Mouse (Mus musculus) megakaryocyte, embryonic 14.5 days (primary cell): ENCODE measurements at regions not wholly inside any gene's neighbourhood (a gene's known extent, or its start where the extent isn't known, plus 50 kb on each side); places are given as distances from the start of the nearest gene placed in this dataset.

Experiments
- H3K27me3 ChIP-seq: replicated peaks from 2 replicates; pipeline ENCODE3; 2012; ENCODE audit warnings: inconsistent platforms
- H3K36me3 ChIP-seq: replicated peaks from 2 replicates; pipeline ENCODE3; 2012; ENCODE audit warnings: low read length, inconsistent platforms, mixed read lengths
- H3K4me1 ChIP-seq: 2 replicates; pipeline ENCODE4 v1.6.1; 2012; ENCODE audit warnings: inconsistent platforms
- H3K4me3 ChIP-seq: replicated peaks from 2 replicates; pipeline ENCODE3; 2012; ENCODE audit warnings: moderate library complexity, mild to moderate bottlenecking, inconsistent platforms
- H3K9me3 ChIP-seq: 2 replicates; pipeline ENCODE4 v1.6.1; 2012; ENCODE audit warnings: inconsistent platforms
- FLI1 ChIP-seq: IDR thresholded peaks from 2 replicates; pipeline ENCODE4 v1.6.1; 2012; ENCODE audit warnings: low read length, inconsistent platforms, mixed read lengths
- GATA1 ChIP-seq: IDR thresholded peaks from 3 replicates; pipeline ENCODE4 v1.6.1; 2012; ENCODE audit warnings: mixed read lengths, low read length, inconsistent platforms, borderline replicate concordance

DNA sequence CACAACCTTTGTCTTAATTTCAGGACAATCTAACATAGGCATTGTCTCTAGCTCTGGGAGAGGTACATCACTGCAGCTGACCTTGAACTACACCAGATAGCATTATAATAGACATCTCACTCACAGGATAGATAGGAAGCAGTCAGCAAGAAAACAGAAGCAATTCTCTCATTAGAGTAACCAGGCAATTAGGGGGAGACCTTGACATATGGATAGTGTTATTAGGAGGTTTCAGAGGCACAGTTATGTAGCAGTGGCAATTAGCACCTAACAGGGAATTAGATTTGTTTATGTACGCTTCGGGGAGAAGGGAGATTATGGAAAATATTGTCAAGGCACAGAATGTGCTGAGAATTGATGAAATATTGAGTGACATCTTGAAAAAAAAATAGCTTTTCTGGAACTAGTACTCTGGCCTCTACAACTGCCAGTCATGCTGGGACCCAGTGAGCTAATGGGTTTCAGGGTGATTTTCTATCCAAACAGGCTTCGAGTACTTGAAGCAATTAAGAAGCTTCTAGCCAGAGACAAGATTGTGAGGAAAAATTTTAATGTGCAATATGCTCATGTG, 216.8 kb upstream of the Aco1 start:
- no peaks in the 10 kb centered on the region for H3K36me3 ChIP-seq
- no peak for TF ChIP-seq FLI1
- no peak for TF ChIP-seq GATA1
- H3K27me3 ChIP-seq, result no peaks in the 10 kb centered on the region
- no peak overlapping the region for H3K4me3 ChIP-seq
- no peaks in the 10 kb centered on the region for H3K4me1 ChIP-seq
- H3K9me3 ChIP-seq, result no peaks in the 10 kb centered on the region

DNA sequence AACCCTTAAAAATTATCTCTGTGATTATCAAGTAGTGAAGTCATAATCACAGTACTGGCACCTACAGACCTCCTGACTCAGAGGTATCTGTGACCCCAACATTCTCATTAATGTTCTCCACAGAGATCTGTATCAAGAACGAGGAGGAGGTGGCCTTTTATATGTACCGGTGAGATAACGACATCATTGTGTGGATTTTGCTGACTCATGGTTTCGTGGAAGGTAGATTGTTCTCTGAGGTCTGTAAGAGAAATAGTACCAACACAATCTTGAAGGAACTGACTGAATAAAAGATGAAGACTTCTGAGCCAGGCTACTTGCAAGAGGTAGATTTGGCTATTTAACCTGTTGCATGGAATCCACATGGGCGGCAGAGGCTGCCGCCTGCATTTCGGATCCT, 216.3 kb upstream of the Aco1 start:
- no peaks in the 10 kb centered on the region for H3K4me1 ChIP-seq

DNA sequence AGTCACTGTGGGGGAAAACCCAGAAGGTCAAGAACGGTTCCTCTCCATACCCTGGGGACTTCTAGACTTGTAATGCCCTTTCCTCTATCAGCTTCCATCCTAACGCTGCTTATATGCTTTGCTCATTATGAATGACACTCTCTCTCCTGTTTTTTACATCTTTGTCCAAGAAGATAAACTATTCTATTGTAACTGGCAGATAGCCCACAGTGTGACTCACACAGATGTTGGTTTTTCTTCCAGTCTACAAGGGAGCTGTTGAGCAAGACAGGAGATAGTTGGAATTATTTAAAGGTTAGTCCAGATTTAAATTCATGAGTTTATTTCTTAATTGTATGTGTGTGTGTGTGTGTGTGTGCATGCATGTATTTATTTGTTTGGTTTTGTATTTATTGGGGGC, 214.4 kb upstream of the Aco1 start:
- TF ChIP-seq FLI1 (no peak), GATA1 (no peak)
- Histone ChIP-seq H3K4me1 (no peaks in the 10 kb centered on the region), H3K4me3 (no peak overlapping the region), H3K9me3 (no peaks in the 10 kb centered on the region), H3K36me3 (no peaks in the 10 kb centered on the region), H3K27me3 (no peaks in the 10 kb centered on the region)

More for the DNA sequence above, 216.3 kb upstream of the Aco1 start:
- no peaks in the 10 kb centered on the region for H3K27me3 ChIP-seq
- no peak overlapping the region for H3K4me3 ChIP-seq
- no peak for TF ChIP-seq FLI1
- no peak for TF ChIP-seq GATA1
- H3K9me3 ChIP-seq, result no peaks in the 10 kb centered on the region
- H3K36me3 ChIP-seq, result no peaks in the 10 kb centered on the region

DNA sequence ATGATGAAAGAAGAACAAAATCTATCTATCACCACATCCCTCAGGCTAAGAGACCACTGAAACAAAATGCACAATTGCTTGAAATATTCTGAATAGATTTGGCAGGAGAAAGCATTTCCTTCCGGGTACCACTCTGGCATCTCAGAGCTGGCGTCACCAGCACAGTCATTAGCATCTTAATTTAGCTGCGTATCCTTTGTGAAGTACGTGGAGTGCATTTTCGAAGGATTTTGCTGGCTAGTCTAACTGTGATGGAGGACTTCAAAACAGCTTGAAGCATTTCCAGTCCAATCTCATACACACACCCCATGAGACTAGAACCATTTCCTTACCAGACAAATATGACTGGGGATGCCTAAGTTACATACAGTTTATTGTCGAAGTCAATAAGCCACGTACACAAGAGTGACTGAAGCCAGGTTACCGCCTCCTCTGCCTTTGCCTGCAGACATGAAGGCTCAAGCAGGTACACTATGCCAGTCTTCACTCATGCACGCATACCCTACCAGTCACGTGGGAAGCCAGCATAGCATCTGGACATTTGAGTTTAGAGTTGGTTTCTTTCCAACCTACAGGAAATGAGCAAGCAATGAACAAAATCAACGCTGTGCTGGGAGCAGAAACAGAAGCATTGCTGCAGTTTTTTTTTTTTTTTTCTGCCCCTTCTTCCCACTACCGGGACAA, 208.7 kb upstream of the Aco1 start:
- H3K27me3 ChIP-seq, result no peaks in the 10 kb centered on the region
- no peak overlapping the region for H3K4me3 ChIP-seq
- H3K9me3 ChIP-seq, result peaks cover 3% of the 10 kb centered on the region; the same call in 1 of the 2 replicates
- H3K4me1 ChIP-seq, result no peaks in the 10 kb centered on the region
- TF ChIP-seq GATA1 (no peak), FLI1 (no peak)
- no peaks in the 10 kb centered on the region for H3K36me3 ChIP-seq

DNA sequence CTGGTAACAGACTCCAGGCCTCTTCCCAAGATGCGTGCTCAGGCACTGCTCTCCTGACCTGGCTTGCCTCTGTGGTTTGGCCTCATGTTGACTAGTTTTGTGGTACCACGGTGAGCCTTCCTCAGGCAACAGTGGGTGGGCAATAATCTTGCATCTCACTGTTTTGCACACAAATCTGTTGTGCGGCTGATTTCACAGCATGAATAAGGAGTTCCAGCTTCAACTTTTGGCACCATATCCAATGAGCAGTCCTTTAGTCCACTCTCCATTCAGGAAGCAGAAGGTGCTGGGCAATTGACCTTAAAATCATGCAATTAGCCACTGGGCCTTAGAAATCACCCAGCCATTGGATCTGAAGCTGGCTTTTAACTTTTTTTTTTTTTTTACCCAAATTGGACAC, 184.2 kb upstream of the Aco1 start:
- H3K27me3 ChIP-seq, result no peaks in the 10 kb centered on the region
- TF ChIP-seq FLI1 (no peak), GATA1 (no peak)
- H3K4me3 ChIP-seq, result peak overlapping the region; percentile 50
- H3K4me1 ChIP-seq, result no peaks in the 10 kb centered on the region
- peaks cover 3% of the 10 kb centered on the region; the same call in 1 of the 2 replicates for H3K9me3 ChIP-seq
- H3K36me3 ChIP-seq, result no peaks in the 10 kb centered on the region

DNA sequence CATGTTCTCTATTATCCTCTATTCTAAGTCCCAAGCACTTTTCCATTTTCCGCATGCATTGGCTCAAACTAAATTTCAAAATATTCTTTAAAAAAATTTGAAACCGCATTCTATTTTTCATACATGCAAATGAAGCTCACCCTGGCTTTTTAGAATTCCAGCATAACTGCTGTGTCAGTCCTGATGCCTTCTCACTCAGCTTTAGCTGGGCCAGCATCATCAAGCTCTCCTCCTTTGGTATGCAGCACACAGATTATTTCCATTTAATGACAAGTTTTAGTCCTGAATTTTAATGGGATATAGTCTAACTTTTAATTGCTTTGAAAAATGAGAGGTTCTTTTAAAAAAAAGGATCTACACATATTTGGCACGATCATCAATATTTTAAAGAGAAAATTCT, 174.9 kb upstream of the Aco1 start:
- Histone ChIP-seq H3K27me3 (no peaks in the 10 kb centered on the region), H3K4me1 (no peaks in the 10 kb centered on the region), H3K36me3 (no peaks in the 10 kb centered on the region), H3K9me3 (no peaks in the 10 kb centered on the region), H3K4me3 (no peak overlapping the region)
- TF ChIP-seq FLI1 (no peak), GATA1 (no peak)

DNA sequence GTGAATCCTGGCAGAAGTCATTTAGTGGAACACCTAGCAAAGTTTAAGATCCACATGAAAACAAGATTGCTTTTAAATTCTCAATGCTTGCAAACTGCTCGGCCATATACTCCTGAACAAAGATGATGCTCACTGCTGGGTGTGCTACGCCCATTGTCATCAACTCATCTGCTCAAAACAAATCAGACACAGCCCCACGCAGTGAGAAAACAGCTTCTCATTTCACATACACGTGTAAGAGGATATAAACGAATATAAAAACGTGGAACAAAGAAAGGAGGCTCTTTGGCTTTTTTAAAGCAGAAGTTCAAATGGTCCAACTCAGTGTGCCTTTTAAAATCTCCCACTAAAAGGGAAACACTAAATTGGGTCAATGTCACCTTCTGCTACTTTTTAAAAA, 151.5 kb upstream of the Aco1 start:
- Histone ChIP-seq H3K4me1 (no peaks in the 10 kb centered on the region), H3K9me3 (peaks cover 4% of the 10 kb centered on the region; the same call in 1 of the 2 replicates), H3K36me3 (no peaks in the 10 kb centered on the region), H3K27me3 (no peaks in the 10 kb centered on the region), H3K4me3 (no peak overlapping the region)
- TF ChIP-seq GATA1, result no peak
- TF ChIP-seq FLI1, result no peak

DNA sequence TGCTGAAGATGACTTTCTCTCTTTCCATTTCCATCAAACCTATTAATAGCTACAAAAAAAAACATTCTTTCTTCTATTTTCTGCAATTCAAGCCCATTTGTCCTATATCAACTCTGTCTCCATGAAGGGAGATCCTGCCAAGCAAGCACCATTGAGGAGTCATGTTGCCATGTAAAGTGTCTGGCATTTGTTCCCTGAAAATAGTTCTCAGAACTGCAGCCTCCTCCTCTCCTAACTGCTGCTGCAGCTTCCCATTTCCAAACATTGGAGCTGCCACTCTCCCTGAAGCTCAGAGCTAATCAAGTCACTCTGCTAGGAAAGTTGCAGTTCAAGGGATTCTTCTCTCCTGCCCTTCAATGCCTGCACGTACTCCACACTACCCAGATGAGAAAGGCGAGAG, 151.0 kb upstream of the Aco1 start:
- Histone ChIP-seq H3K4me1 (no peaks in the 10 kb centered on the region), H3K36me3 (no peaks in the 10 kb centered on the region), H3K9me3 (peaks cover 7% of the 10 kb centered on the region; the same call in 1 of the 2 replicates), H3K27me3 (no peaks in the 10 kb centered on the region), H3K4me3 (no peak overlapping the region)
- TF ChIP-seq GATA1 (no peak), FLI1 (no peak)

DNA sequence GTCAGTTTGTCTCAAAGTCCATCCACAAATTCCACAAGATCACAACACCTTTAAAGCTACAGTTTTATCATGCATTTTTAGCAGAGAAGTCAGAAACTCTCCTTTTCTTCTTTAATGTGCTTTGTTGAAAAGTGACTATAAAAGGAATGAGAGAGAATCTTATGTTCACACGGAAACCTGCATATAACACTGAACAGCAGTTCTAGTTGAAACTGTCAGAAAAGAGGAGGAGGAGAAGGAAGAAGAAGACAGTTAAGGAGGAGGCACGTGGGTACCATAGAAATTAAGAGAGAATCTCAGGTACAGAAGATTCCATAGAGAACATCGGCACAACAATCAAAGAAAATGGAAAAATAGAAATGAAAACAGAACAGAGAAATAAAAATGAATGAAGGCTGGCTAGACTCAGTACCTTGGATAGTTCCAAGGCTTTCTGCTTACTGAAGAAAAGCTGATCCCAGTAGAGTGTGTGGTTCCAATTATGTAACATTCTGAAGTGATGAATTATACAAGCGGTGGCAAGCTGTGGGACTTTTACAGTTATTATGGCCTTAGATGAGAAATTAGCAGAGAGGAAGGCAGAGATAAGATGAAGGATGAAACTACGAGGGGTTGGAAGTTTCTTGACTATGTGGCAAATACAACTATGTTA, 144.0 kb upstream of the Aco1 start:
- no peak for TF ChIP-seq GATA1
- no peak for TF ChIP-seq FLI1
- Histone ChIP-seq H3K4me3 (no peak overlapping the region), H3K9me3 (peaks cover 7% of the 10 kb centered on the region; the same call in 1 of the 2 replicates), H3K27me3 (no peaks in the 10 kb centered on the region), H3K4me1 (no peaks in the 10 kb centered on the region), H3K36me3 (no peaks in the 10 kb centered on the region)

DNA sequence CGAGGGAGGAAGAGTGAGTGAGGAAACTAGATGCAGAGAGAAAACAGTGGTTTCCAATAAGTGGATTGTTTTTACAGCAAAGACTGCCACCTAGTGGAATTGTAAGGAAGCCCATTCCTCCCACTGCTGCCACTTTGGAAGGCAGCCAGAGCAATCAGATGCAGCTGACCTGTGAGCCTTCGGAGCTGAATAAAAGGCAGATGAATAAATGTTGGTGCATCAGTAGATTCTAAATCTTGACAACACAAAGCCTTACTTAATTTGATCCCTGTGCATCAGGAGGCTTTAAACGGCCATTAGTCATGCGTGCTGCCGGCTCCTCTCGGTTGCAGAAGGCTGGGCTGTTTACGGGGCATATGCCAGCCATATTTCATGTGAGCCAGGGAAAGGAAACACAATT, 128.2 kb upstream of the Aco1 start:
- no peaks in the 10 kb centered on the region; the same call in 1 of the 2 replicates for H3K4me1 ChIP-seq
- H3K4me3 ChIP-seq, result no peak overlapping the region
- H3K9me3 ChIP-seq, result no peaks in the 10 kb centered on the region
- TF ChIP-seq FLI1 (no peak), GATA1 (no peak)
- no peaks in the 10 kb centered on the region for H3K36me3 ChIP-seq
- H3K27me3 ChIP-seq, result no peaks in the 10 kb centered on the region

DNA sequence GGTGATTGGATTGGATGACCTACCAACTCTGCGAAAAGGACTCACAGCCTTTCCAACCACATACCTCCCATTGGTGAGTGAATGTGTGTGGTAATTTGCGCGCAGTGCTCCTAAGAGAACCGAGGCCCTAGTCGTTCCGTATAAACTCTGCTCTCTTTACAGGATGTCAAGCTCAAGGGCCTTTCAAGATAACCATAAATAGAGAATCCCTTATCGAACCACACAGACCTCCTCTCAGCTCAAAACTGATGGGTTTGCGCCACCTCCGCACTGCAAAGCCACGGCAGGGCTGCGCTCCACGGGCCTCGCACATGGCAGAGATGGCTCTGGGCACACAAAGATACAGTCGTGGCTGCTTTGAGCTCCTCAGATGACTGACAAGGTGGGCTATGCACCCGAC, 126.0 kb upstream of the Aco1 start:
- H3K36me3 ChIP-seq, result no peaks in the 10 kb centered on the region
- H3K4me1 ChIP-seq, result no peaks in the 10 kb centered on the region; the same call in 1 of the 2 replicates
- no peak overlapping the region for H3K4me3 ChIP-seq
- TF ChIP-seq FLI1 (no peak), GATA1 (no peak)
- no peaks in the 10 kb centered on the region for H3K27me3 ChIP-seq
- H3K9me3 ChIP-seq, result no peaks in the 10 kb centered on the region
